Mouse (Mus musculus): ENCODE data around the gene Kctd17.

DNA sequence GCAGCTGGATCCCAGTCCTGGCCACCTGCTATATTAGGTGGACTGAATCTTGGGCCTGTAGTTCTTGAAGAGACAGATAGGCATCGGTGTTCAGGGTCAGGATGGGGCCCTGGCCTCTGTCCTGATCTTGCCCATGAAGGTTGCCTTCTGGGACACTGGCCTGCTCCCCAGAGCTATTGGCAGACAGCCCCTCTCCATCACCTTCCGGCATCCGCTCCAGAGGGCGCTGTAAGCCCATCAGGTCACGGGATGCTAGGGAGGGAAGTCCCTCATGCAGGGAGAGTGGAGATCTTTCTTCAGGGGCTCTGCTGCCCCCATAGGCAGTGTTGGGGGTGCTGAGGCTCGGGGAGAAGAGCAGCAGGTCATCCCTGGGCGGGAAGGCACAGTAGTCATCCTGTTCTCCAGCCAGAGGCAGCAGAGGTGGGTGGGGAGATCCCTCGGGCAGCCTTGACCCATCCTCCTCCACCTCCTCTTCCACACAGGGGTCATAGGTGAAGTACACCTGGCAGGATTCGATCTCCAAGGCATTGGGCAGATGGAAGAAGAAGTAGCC is 53.2 kb downstream of the Kctd17 start:
- TF ChIP-seq CTCF (IDR thresholded peaks at IDR 0.05; ENCODE audit: low read depth, low read length) (no peak), GATA2 (IDR thresholded peaks at IDR 0.05; ENCODE audit: borderline replicate concordance, low read depth, low read length) (no peak), GATA1 (IDR thresholded peaks at IDR 0.05; ENCODE audit: borderline replicate concordance, low read length) (no peak)

Data from G1E (cell line).